ENCODE assay signal across 18 mouse cellular contexts in the genomic region with DNA sequence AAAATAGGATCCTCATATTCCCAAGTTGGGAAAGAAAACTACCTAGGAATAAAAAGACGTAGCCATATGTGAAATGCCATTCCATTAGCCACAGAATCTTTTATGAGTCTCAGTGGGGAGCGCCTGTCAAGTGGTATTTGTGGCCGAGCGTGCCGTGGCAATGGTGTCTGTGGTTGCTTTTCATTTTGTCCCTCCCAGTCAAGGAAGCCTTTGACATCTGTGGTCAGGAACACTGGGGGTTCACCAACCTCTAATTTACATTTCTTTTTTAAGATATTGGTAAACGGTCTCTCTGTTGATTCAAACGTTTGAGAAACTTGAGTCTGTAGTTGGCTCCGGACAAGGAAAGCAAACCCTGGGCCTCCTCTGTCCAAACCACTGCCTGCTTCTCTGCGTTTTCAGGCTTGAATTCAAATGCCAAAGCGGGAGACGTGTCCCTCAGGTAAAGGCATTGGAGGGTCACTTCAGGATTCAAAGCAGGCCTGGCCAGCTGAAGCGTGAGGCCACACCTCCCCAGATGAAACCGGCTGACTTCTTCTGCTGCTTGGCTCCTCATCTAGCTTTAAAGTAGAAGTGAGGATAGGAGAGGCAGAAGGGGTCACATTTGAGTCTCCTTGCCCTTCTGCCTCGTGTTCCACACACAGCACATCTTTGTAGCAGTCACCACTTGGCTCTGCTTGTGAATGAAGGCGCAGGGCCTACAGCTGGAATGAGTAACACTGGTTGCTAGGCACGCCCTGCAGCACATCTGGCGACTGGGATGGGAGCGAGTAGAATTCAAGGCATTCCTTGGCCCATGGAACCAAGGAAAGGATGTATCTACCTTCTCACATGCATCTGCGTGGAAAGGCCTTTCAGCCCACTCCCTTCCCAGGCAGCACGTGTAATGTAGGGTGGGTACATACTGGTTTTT. TPM values are rescaled to one million over a fixed set of nuclear protein-coding genes. Genes with fewer than 3 reads are reported as not detected.
DNase-seq lines count a peak whose midpoint lies in the region; ATAC-seq and TF ChIP-seq lines count a peak whose summit lies in the region.
"Had no signal": no experiment of that assay in that cellular context is flagged by ENCODE, and none has a peak within 500 bp of the region (broad histone marks: within the 10 kb centered on the region; RNA-seq: fewer than 3 reads in every experiment).

No protein-coding gene starts in this region.

- ATAC-seq in hindbrain, embryonic 13.5 days (ENCODE audit: low FRiP score), result no peak
- ATAC-seq in hindbrain, embryonic 12.5 days (ENCODE audit: low FRiP score), result no peak
- ATAC-seq in heart, embryonic 11.5 days (replicated peaks; ENCODE audit: insufficient number of reproducible peaks, low FRiP score, low TSS enrichment), result no peak
- ATAC-seq: hindbrain, postnatal 0 days had no signal

- H3ac ChIP-seq in myocyte (ENCODE audit: control insufficient read depth, insufficient read length), result no peak overlapping the region

- no peaks in the 10 kb centered on the region for H3K79me2 ChIP-seq in myocyte (ENCODE audit: control insufficient read depth, insufficient read depth)

- 67% methylated on average over 20 of the region's 20 CpGs for WGBS in hindbrain, embryonic 13.5 days
- WGBS in hindbrain, embryonic 12.5 days, result 67% methylated on average over 20 of the region's 20 CpGs
- 75% methylated on average over 20 of the region's 20 CpGs for WGBS in heart, embryonic 11.5 days (ENCODE audit: insufficient replicate concordance)

- no peaks in the 10 kb centered on the region for H3K9me3 ChIP-seq in hindbrain, embryonic 13.5 days
- no peaks in the 10 kb centered on the region for H3K9me3 ChIP-seq in hindbrain, embryonic 12.5 days (replicated peaks)
- H3K9me3 ChIP-seq in heart, embryonic 11.5 days (replicated peaks; ENCODE audit: control insufficient read depth, low read length), result no peaks in the 10 kb centered on the region
- H3K9me3 ChIP-seq: embryonic facial prominence, embryonic 12.5 days; forebrain, embryonic 12.5 days; heart, embryonic 15.5 days had no signal

- H3K4me2 ChIP-seq in hindbrain, embryonic 13.5 days, result no peak overlapping the region
- H3K4me2 ChIP-seq in hindbrain, embryonic 12.5 days (replicated peaks), result no peak overlapping the region
- peak overlapping the region; percentile 13 for H3K4me2 ChIP-seq in myocyte (ENCODE audit: low read depth)
- H3K4me2 ChIP-seq in heart, embryonic 11.5 days, result no peak overlapping the region
- H3K4me2 ChIP-seq: embryonic facial prominence, embryonic 12.5 days; forebrain, embryonic 12.5 days; heart, embryonic 15.5 days; lung, embryonic 14.5 days had no signal

- H3K9ac ChIP-seq in hindbrain, embryonic 13.5 days, result no peak overlapping the region
- H3K9ac ChIP-seq in hindbrain, embryonic 12.5 days, result no peak overlapping the region
- no peak overlapping the region for H3K9ac ChIP-seq in heart, embryonic 11.5 days (ENCODE audit: low read depth, low read length)
- H3K9ac ChIP-seq: embryonic facial prominence, embryonic 12.5 days; forebrain, embryonic 12.5 days; heart, embryonic 15.5 days; lung, embryonic 14.5 days had no signal

- no peak for TF ChIP-seq POLR2A in myocyte (IDR thresholded peaks at IDR 0.05; ENCODE audit: insufficient read length, low read depth)

- peaks cover 6% of the 10 kb centered on the region; the same call in 1 of the 2 replicates for H3K36me3 ChIP-seq in hindbrain, embryonic 13.5 days
- H3K36me3 ChIP-seq in hindbrain, embryonic 12.5 days, result no peaks in the 10 kb centered on the region
- H3K36me3 ChIP-seq in myocyte (ENCODE audit: control insufficient read depth, insufficient read depth), result no peaks in the 10 kb centered on the region
- no peaks in the 10 kb centered on the region for H3K36me3 ChIP-seq in heart, embryonic 11.5 days (ENCODE audit: control insufficient read depth, insufficient read depth, low read length)
- H3K36me3 ChIP-seq: embryonic facial prominence, embryonic 12.5 days; forebrain, embryonic 12.5 days; heart, embryonic 15.5 days had no signal

- H3K4me1 ChIP-seq in hindbrain, embryonic 13.5 days (replicated peaks), result peaks cover 28% of the 10 kb centered on the region
- H3K4me1 ChIP-seq in hindbrain, embryonic 12.5 days, result peaks cover 6% of the 10 kb centered on the region
- H3K4me1 ChIP-seq in heart, embryonic 11.5 days (ENCODE audit: control insufficient read depth, insufficient read depth, low read length), result no peaks in the 10 kb centered on the region
- H3K4me1 ChIP-seq: embryonic facial prominence, embryonic 12.5 days; heart, embryonic 15.5 days had no signal

- H3K27ac ChIP-seq in hindbrain, embryonic 13.5 days, result 0 out of 2 replicates have a peak overlapping the region, but pooled peaks have one; percentile 12
- no peak overlapping the region for H3K27ac ChIP-seq in hindbrain, embryonic 12.5 days
- no peak overlapping the region for H3K27ac ChIP-seq in heart, embryonic 11.5 days (ENCODE audit: low read depth, low read length)
- H3K27ac ChIP-seq: embryonic facial prominence, embryonic 12.5 days; forebrain, embryonic 12.5 days; heart, embryonic 15.5 days; hindbrain, postnatal 0 days had no signal

- peak; percentile 68 for DNase-seq in 416B (ENCODE audit: low read depth)
- DNase-seq in ZHBTc4 (ENCODE audit: low read depth, low spot score), result peak; percentile 16
- no peak for DNase-seq in urinary bladder, adult 2 months (ENCODE audit: low spot score)
- DNase-seq: adrenal gland, postnatal 14 days; cerebellum, postnatal 10 days; kidney, adult 8-10 months; kidney, postnatal 4 days; lung, embryonic 14.5 days; right cerebral cortex, postnatal 4 days; thymus, postnatal 4 days had no signal

- no peak overlapping the region for H3K4me3 ChIP-seq in hindbrain, embryonic 13.5 days
- no peak overlapping the region for H3K4me3 ChIP-seq in hindbrain, embryonic 12.5 days
- H3K4me3 ChIP-seq in myocyte, result no peak overlapping the region
- no peak overlapping the region for H3K4me3 ChIP-seq in heart, embryonic 11.5 days (ENCODE audit: low read depth, low read length)
- H3K4me3 ChIP-seq: embryonic facial prominence, embryonic 12.5 days; forebrain, embryonic 12.5 days; heart, embryonic 15.5 days had no signal

- no peaks in the 10 kb centered on the region for H3K27me3 ChIP-seq in hindbrain, embryonic 13.5 days
- no peaks in the 10 kb centered on the region for H3K27me3 ChIP-seq in hindbrain, embryonic 12.5 days
- H3K27me3 ChIP-seq in myocyte (ENCODE audit: control insufficient read depth, insufficient read depth, insufficient read length), result peaks cover 67% of the 10 kb centered on the region
- no peaks in the 10 kb centered on the region for H3K27me3 ChIP-seq in heart, embryonic 11.5 days (ENCODE audit: control insufficient read depth, insufficient read depth, low read length)
- H3K27me3 ChIP-seq: embryonic facial prominence, embryonic 12.5 days; heart, embryonic 15.5 days had no signal

TF ChIP-seq in myocyte, 11 proteins besides CTCF, POLR2A, EP300 and RAD21:
- TF ChIP-seq MYOD1 (IDR thresholded peaks at IDR 0.05; ENCODE audit: control insufficient read depth in 1 of 3, insufficient read length in 2 of 3, low read depth in 2 of 3), result no peak
- no peak for TF ChIP-seq TCF3 (IDR thresholded peaks at IDR 0.05; ENCODE audit: insufficient read length, low read depth)
- TF ChIP-seq MYOG (IDR thresholded peaks at IDR 0.05; ENCODE audit: control insufficient read depth in 1 of 3, insufficient read depth in 1 of 3, insufficient read length in 2 of 3, low read depth in 2 of 3), result no peak
- no peak for TF ChIP-seq E2F4 (IDR thresholded peaks at IDR 0.05; ENCODE audit: insufficient read depth)
- TF ChIP-seq CEBPB (IDR thresholded peaks at IDR 0.05; ENCODE audit: insufficient read depth, poor library complexity, severe bottlenecking), result no peak
- TF ChIP-seq REST (IDR thresholded peaks at IDR 0.05; ENCODE audit: insufficient read depth, insufficient read length), result no peak
- no peak for TF ChIP-seq SRF (IDR thresholded peaks at IDR 0.05; ENCODE audit: control insufficient read depth, insufficient read length, low read depth)
- TF ChIP-seq MAX (IDR thresholded peaks at IDR 0.05; ENCODE audit: low read depth), result no peak
- no peak for TF ChIP-seq USF1 (IDR thresholded peaks at IDR 0.05; ENCODE audit: low read depth)
- TF ChIP-seq TCF12 (IDR thresholded peaks at IDR 0.05; ENCODE audit: insufficient read depth, poor library complexity, severe bottlenecking), result no peak
- TF ChIP-seq POLR2AphosphoS2 (IDR thresholded peaks at IDR 0.05; ENCODE audit: insufficient read length, low read depth), result no peak

RNA-seq across cellular contexts. Expression of a gene that starts 45.0 kb away (rescaled TPM):
- polyA plus RNA-seq in hindbrain, embryonic 13.5 days (2015; fragmentation: Nextera tagmentation; extraction: Ambion mirVana), result 47.7 and 49.2 TPM in 2 replicates
- 29.2 and 31.2 TPM in 2 replicates for polyA plus RNA-seq in hindbrain, embryonic 12.5 days (2016; fragmentation: Nextera tagmentation; extraction: Ambion mirVana)
- 0.02 TPM for polyA plus RNA-seq in myocyte (2012; fragmentation: generic; extraction: Trizol)
- polyA plus RNA-seq in urinary bladder, adult 2 months (2012; rRNA removed), result 1.1 and 1.2 TPM in 2 replicates
- polyA plus RNA-seq in heart, embryonic 11.5 days (2014; fragmentation: Nextera tagmentation; extraction: Ambion mirVana), result 2.0 and 2.3 TPM in 2 replicates
